Mouse (Mus musculus) liver, embryonic 14.5 days (tissue): ENCODE measurements at regions not wholly inside any gene's neighbourhood (a gene's known extent, or its start where the extent isn't known, plus 50 kb on each side); places are given as distances from the start of the nearest gene placed in this dataset.

Experiments
- ATAC-seq: fragments of 200-750 bp; cut with Nextera tagmentation; 2 replicates; pipeline ENCODE4 v1.8.0; 2017; ENCODE audit warnings: moderate number of reproducible peaks, mild to moderate bottlenecking, moderate library complexity; ENCODE audit not compliant: insufficient read depth
- DNase-seq, 3 experiments: peaks; one replicate each; pipeline ENCODE4 v3.0.0-alpha.2; 2012 to 2013; ENCODE audit warnings: low read depth in 3 of 3, low spot score in 3 of 3
- H3K27ac ChIP-seq: fragments of 300-500 bp; sonication (generic); 2 replicates; pipeline ENCODE4 v1.5.1; 2014; ENCODE audit warnings: moderate library complexity, mild to moderate bottlenecking, control low read depth, inconsistent platforms
- H3K27me3 ChIP-seq: fragments of 300-500 bp; sonication (generic); 2 replicates; pipeline ENCODE4 v1.6.1; 2014; ENCODE audit warnings: mild to moderate bottlenecking, low read length, moderate library complexity; ENCODE audit not compliant: control insufficient read depth, insufficient read depth
- H3K36me3 ChIP-seq: fragments of 300-500 bp; sonication (generic); replicated peaks from 2 replicates; pipeline ENCODE4 v1.6.1; 2014; ENCODE audit warnings: low read depth; ENCODE audit not compliant: control insufficient read depth, insufficient read depth
- H3K4me1 ChIP-seq, 2 experiments: fragments of 200-500 bp in 1 of 2; fragments of 300-500 bp in 1 of 2; sonication (generic) in 1 of 2; replicated peaks; 2 replicates each; pipeline ENCODE4 v1.6.1; 2012 to 2014; ENCODE audit warnings: antibody characterized with exemption in 1 of 2, inconsistent platforms in 1 of 2, low read length in 1 of 2; ENCODE audit not compliant: control insufficient read depth in 2 of 2, insufficient read depth in 2 of 2
- H3K4me2 ChIP-seq: fragments of 300-500 bp; sonication (generic); 2 replicates; pipeline ENCODE4 v1.6.1; 2014; ENCODE audit warnings: low read depth, mild to moderate bottlenecking, control low read depth, moderate library complexity
- H3K4me3 ChIP-seq, 2 experiments: fragments of 200-500 bp in 1 of 2; fragments of 300-500 bp in 1 of 2; sonication (generic) in 1 of 2; 2 replicates each; pipeline ENCODE4 v1.5.1; 2012 to 2014; ENCODE audit warnings: low read depth in 2 of 2, low read length in 2 of 2, mild to moderate bottlenecking in 2 of 2, control low read depth in 1 of 2, inconsistent platforms in 1 of 2, moderate library complexity in 1 of 2; ENCODE audit not compliant: insufficient read depth in 1 of 2
- H3K9ac ChIP-seq: fragments of 300-500 bp; sonication (generic); replicated peaks from 2 replicates; pipeline ENCODE4 v1.6.1; 2014; ENCODE audit warnings: mild to moderate bottlenecking, control low read depth, moderate library complexity
- H3K9me3 ChIP-seq: fragments of 300-500 bp; sonication (generic); 2 replicates; pipeline ENCODE4 v1.6.1; 2016; ENCODE audit warnings: low read length, mixed read lengths; ENCODE audit not compliant: control insufficient read depth
- CTCF ChIP-seq: IDR thresholded peaks from 2 replicates; pipeline ENCODE4 v1.5.1; 2016; ENCODE audit warnings: antibody characterized with exemption, low read depth, control low read depth
- EP300 ChIP-seq: IDR thresholded peaks from 2 replicates; pipeline ENCODE4 v1.6.1; 2016; ENCODE audit warnings: antibody characterized with exemption, low read depth
- WGBS: fragments of 180-500 bp; shearing (Covaris S2); extraction: QIAGEN DNeasy Blood & Tissue Kit; methylation state at CpG from one replicate; pipeline ENCODE4 v1.1.7; 2014; ENCODE audit not compliant: insufficient replicate concordance; 5-methylcytosine and 5-hydroxymethylcytosine counted together

GRCm38 (mm10) chr1:179906115-179906514 lies 54.2 kb upstream of the Cdc42bpa start:
- Histone ChIP-seq H3K4me3 (no peak overlapping the region), H3K4me2 (no peak overlapping the region), H3K27ac (no peak overlapping the region), H3K4me1 (no peaks in the 10 kb centered on the region), H3K9me3 (no peaks in the 10 kb centered on the region), H3K36me3 (no peaks in the 10 kb centered on the region), H3K9ac (no peak overlapping the region), H3K27me3 (no peaks in the 10 kb centered on the region)
- DNase-seq (peak in 1 of 3 experiments; percentile 3), ATAC-seq (no peak)
- WGBS, result 78% methylated on average over 5 of the region's 5 CpGs
- TF ChIP-seq EP300, result no peak
- TF ChIP-seq CTCF, result no peak

GRCm38 (mm10) chr1:179892711-179893110 lies 67.6 kb upstream of the Cdc42bpa start:
- TF ChIP-seq EP300 (no peak), CTCF (no peak)
- no peak overlapping the region for H3K9ac ChIP-seq
- H3K36me3 ChIP-seq, result no peaks in the 10 kb centered on the region
- no peaks in the 10 kb centered on the region for H3K9me3 ChIP-seq
- WGBS, result 73% methylated on average over 6 of the region's 6 CpGs
- no peaks in the 10 kb centered on the region for H3K27me3 ChIP-seq
- H3K4me2 ChIP-seq, result no peak overlapping the region
- no peak overlapping the region for H3K4me3 ChIP-seq
- H3K4me1 ChIP-seq, result no peaks in the 10 kb centered on the region
- ATAC-seq, result no peak
- H3K27ac ChIP-seq, result no peak overlapping the region
- no peak for DNase-seq

GRCm38 (mm10) chr1:179887921-179888320 lies 72.4 kb upstream of the Cdc42bpa start:
- WGBS, result 69% methylated on average over 9 of the region's 9 CpGs
- Histone ChIP-seq H3K4me3 (no peak overlapping the region), H3K9ac (no peak overlapping the region), H3K27ac (no peak overlapping the region), H3K4me1 (no peaks in the 10 kb centered on the region), H3K36me3 (no peaks in the 10 kb centered on the region), H3K9me3 (no peaks in the 10 kb centered on the region), H3K27me3 (no peaks in the 10 kb centered on the region), H3K4me2 (no peak overlapping the region)
- DNase-seq (no peak), ATAC-seq (no peak)
- TF ChIP-seq EP300 (no peak), CTCF (no peak)

- Histone ChIP-seq H3K36me3 (no peaks in the 10 kb centered on the region), H3K9me3 (no peaks in the 10 kb centered on the region), H3K9ac (no peak overlapping the region), H3K4me1 (no peaks in the 10 kb centered on the region), H3K27ac (no peak overlapping the region), H3K4me2 (no peak overlapping the region), H3K4me3 (no peak overlapping the region), H3K27me3 (no peaks in the 10 kb centered on the region)
- TF ChIP-seq EP300 (no peak), CTCF (no peak)
- 63% methylated on average over 5 of the region's 5 CpGs for WGBS
- DNase-seq (no peak), ATAC-seq (no peak)
Observed at GRCm38 (mm10) chr1:179881222-179881621, 77.7 kb upstream of the Ahctf1 start.

GRCm38 (mm10) chr1:179877893-179878292 lies 74.4 kb upstream of the Ahctf1 start:
- H3K4me3 ChIP-seq, result no peak overlapping the region
- no peak overlapping the region for H3K4me2 ChIP-seq
- H3K36me3 ChIP-seq, result no peaks in the 10 kb centered on the region
- no peak overlapping the region for H3K9ac ChIP-seq
- ATAC-seq (no peak), DNase-seq (no peak)
- 42% methylated on average over 6 of the region's 6 CpGs for WGBS
- no peaks in the 10 kb centered on the region for H3K9me3 ChIP-seq
- no peaks in the 10 kb centered on the region for H3K27me3 ChIP-seq
- TF ChIP-seq CTCF (no peak), EP300 (no peak)
- H3K27ac ChIP-seq, result no peak overlapping the region
- no peaks in the 10 kb centered on the region for H3K4me1 ChIP-seq
